Mouse (Mus musculus) liver, adult 2 months (tissue): ENCODE data around the gene Foxp1.

Experiments used
- CTCF ChIP-seq: fragments of 200-500 bp; IDR thresholded peaks from 2 replicates; pipeline ENCODE4 v1.5.1; 2011; ENCODE audit warnings: low read depth, low read length, control low read depth
- POLR2A ChIP-seq: fragments of 200-500 bp; IDR thresholded peaks from 2 replicates; pipeline ENCODE4 v1.6.1; 2011; ENCODE audit warnings: low read length, control low read depth; ENCODE audit not compliant: insufficient read depth; ENCODE audit errors: extremely low read depth

- TF ChIP-seq POLR2A (no peak), CTCF (no peak)
These were observed 38.3 kb downstream of the Foxp1 start for GRCm38 (mm10) chr6:99484197-99484725.
